Mouse (Mus musculus) mammary gland, adult 2 months (tissue): Measurements from ENCODE around the gene Irf2bp2. TPM values are rescaled to one million over a fixed set of nuclear protein-coding genes. Genes with fewer than 3 reads are reported as not detected.

Source experiments
- polyA plus RNA-seq: library from polyadenylated mRNA; depleted of rRNA; stranded (reverse); fragments of >200 nt; gene quantifications from 2 replicates; pipeline ENCODE4 v1.2.3, GENCODE M21; 2012; ENCODE audit warnings: low replicate concordance; rRNA removed

Irf2bp2 gene
- polyA plus RNA-seq = 37.8 and 107 TPM in 2 replicates

GRCm38 (mm10) chr8:126593889-126594480, at the start of gene Irf2bp2:
Irf2bp2 (minus strand) TSS chr8:126593986.

Other genes with a start within 250 kb of the Irf2bp2 start
- 28.7 and 74.8 TPM in 2 replicates for gene Coa6, start 171.5 kb downstream of the Irf2bp2 start, polyA plus RNA-seq
- 4.6 and 4.7 TPM in 2 replicates for gene Tarbp1, start 118.9 kb downstream of the Irf2bp2 start, polyA plus RNA-seq